Mouse (Mus musculus) E14TG2a.4 (cell line): ENCODE results near the gene Vav1.
A peak's percentile ranks its signal among the peaks of the same experiment; 100 is the strongest.
"Not testable (repeated sequence)": the region's sequence is repeated elsewhere in the genome, so short reads cannot be mapped to it uniquely, and the experiment has no call there.

Source experiments
- H3K27me3 ChIP-seq: 2 replicates; pipeline ENCODE4 v1.6.1; 2014; ENCODE audit warnings: low read length, control low read depth; ENCODE audit not compliant: insufficient read depth
- H3K36me3 ChIP-seq: 2 replicates; pipeline ENCODE4 v1.6.1; 2014; ENCODE audit warnings: low read length, control low read depth; ENCODE audit not compliant: insufficient read depth
- H3K4me1 ChIP-seq: replicated peaks from 2 replicates; pipeline ENCODE4 v1.6.1; 2014; ENCODE audit warnings: low read depth, low read length, control low read depth
- H3K4me3 ChIP-seq: replicated peaks from 2 replicates; pipeline ENCODE4 v1.5.1; 2014; ENCODE audit warnings: mild to moderate bottlenecking, low read length
- H3K9me3 ChIP-seq: 2 replicates; pipeline ENCODE4 v1.6.1; 2014; ENCODE audit warnings: low read length, control low read depth
- CTCF ChIP-seq: conservative IDR thresholded peaks from 2 replicates; pipeline ENCODE4 v1.5.1; 2014; ENCODE audit warnings: low read length
- NANOG ChIP-seq: IDR thresholded peaks from 2 replicates; pipeline ENCODE4 v1.6.1; 2014; ENCODE audit warnings: borderline replicate concordance, low read length, mixed read lengths
- POU5F1 ChIP-seq: IDR thresholded peaks from 2 replicates; pipeline ENCODE4 v1.6.1; 2014; ENCODE audit warnings: low read length, borderline replicate concordance

Gene Vav1

DNA sequence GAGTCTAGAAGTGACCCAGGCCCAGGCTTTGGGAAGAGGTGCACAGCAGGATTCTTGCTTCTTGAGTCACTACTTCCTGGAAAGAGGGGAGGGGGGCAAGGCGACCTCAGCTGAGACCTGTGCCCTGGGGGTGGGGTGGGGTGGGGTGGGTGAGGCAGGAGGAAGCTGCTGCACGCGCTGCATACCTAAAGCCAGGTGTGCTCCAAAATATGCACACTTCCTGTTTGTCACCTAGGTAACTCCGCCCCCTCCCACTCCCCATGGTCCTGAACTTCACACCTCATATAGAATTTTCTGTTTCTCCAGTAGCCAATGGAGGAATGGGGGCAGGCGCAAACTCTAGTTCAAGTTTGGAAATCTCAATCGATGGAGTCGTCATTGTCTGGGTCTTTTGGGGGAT, 5.1 kb upstream of the Vav1 start:
- no peak for TF ChIP-seq NANOG
- TF ChIP-seq CTCF = no peak
- no peak for TF ChIP-seq POU5F1
- no peaks in the 10 kb centered on the region for H3K36me3 ChIP-seq
- H3K4me1 ChIP-seq = peaks cover 60% of the 10 kb centered on the region
- no peak overlapping the region for H3K4me3 ChIP-seq
- H3K27me3 ChIP-seq = peaks cover 40% of the 10 kb centered on the region
- peaks cover 4% of the 10 kb centered on the region; the same call in 1 of the 2 replicates for H3K9me3 ChIP-seq

GRCm38 (mm10) chr17:57274686-57275085, 4.2 kb upstream of the Vav1 start:
- Histone ChIP-seq H3K4me1 (peaks cover 68% of the 10 kb centered on the region), H3K9me3 (peaks cover 4% of the 10 kb centered on the region; the same call in 1 of the 2 replicates), H3K4me3 (peak overlapping the region; percentile 80), H3K36me3 (no peaks in the 10 kb centered on the region), H3K27me3 (peaks cover 47% of the 10 kb centered on the region)
- TF ChIP-seq CTCF (no peak), POU5F1 (no peak), NANOG (no peak)

- Histone ChIP-seq H3K4me3 (peak overlapping the region; percentile 80), H3K4me1 (peaks cover 70% of the 10 kb centered on the region), H3K27me3 (peaks cover 52% of the 10 kb centered on the region), H3K36me3 (no peaks in the 10 kb centered on the region), H3K9me3 (peaks cover 4% of the 10 kb centered on the region; the same call in 1 of the 2 replicates)
- no peak for TF ChIP-seq POU5F1
- TF ChIP-seq NANOG = no peak
- no peak for TF ChIP-seq CTCF
Measured at GRCm38 (mm10) chr17:57275111-57275996, 3.5 kb upstream of the Vav1 start.

- Histone ChIP-seq H3K4me1 (peaks cover 70% of the 10 kb centered on the region), H3K27me3 (peaks cover 59% of the 10 kb centered on the region), H3K4me3 (peak overlapping the region; percentile 80), H3K36me3 (no peaks in the 10 kb centered on the region), H3K9me3 (peaks cover 4% of the 10 kb centered on the region; the same call in 1 of the 2 replicates)
- TF ChIP-seq CTCF (no peak), POU5F1 (no peak), NANOG (no peak)
Measured at GRCm38 (mm10) chr17:57275997-57276351, 2.9 kb upstream of the Vav1 start.

GRCm38 (mm10) chr17:57276634-57277121, 2.2 kb upstream of the Vav1 start:
- 0 out of 2 replicates have a peak overlapping the region, but pooled peaks have one; percentile 80 for H3K4me3 ChIP-seq
- H3K9me3 ChIP-seq = no peaks in the 10 kb centered on the region
- peaks cover 64% of the 10 kb centered on the region for H3K27me3 ChIP-seq
- H3K36me3 ChIP-seq = no peaks in the 10 kb centered on the region
- H3K4me1 ChIP-seq = peaks cover 70% of the 10 kb centered on the region
- TF ChIP-seq CTCF (peak; percentile 99), POU5F1 (no peak)

DNA sequence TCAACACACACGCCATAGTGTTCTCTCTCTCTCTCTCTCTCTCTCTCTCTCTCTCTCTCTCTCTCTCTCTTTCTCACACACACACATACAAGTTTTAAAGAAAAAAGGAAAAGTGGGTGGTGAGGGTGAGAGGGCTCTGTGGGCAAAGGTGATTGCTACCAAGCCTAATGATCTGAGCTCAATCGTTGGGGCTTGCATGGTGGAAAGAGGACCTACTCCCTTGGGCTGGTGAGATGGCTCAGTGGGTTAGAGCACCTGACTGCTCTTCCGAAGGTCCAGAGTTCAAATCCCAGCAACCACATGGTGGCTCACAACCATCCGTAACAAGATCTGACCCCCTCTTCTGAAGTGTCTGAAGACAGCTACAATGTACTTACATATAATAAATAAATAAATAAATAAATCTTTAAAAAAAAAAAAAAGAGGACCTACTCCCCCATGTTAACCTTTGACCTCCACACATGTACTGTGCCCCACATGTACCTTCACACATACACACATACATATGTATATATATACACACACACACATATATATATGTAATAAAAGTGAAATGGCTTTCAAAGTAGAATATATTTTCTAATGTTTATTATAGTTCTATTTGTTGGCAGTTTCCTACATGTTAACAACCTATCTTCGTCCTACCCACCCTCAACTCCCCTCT, 1.2 kb upstream of the Vav1 start:
- H3K4me3 ChIP-seq, H3K9me3 ChIP-seq, H3K36me3 ChIP-seq: not testable (repeated sequence)
- H3K4me1 ChIP-seq = peaks cover 59% of the 10 kb centered on the region
- peaks cover 64% of the 10 kb centered on the region for H3K27me3 ChIP-seq

DNA sequence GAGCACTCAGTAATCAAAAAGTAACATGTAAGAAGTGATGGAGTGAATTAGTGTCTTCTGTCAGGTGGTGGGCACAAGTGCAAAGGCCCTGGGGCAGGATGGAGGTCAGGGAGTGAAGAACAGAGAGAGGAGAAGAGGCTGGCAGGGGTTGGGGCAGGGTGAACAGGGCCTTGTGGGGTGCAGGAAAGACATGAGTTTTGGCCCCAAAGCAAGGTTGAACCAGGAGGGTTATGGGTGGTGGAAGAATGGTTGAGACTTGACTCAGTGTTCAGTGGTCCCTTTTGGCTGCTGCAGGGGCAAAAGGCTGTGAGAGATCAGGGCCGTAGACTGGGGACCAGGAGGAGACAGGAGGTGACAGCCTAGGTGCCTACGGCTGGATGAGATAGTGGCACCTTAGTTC, 363 bp upstream of the Vav1 start:
- Histone ChIP-seq H3K9me3 (no peaks in the 10 kb centered on the region), H3K36me3 (no peaks in the 10 kb centered on the region), H3K4me1 (peaks cover 51% of the 10 kb centered on the region), H3K27me3 (peaks cover 67% of the 10 kb centered on the region), H3K4me3 (0 out of 2 replicates have a peak overlapping the region, but pooled peaks have one; percentile 71)
- no peak for TF ChIP-seq POU5F1
- TF ChIP-seq NANOG = no peak
- no peak for TF ChIP-seq CTCF

DNA sequence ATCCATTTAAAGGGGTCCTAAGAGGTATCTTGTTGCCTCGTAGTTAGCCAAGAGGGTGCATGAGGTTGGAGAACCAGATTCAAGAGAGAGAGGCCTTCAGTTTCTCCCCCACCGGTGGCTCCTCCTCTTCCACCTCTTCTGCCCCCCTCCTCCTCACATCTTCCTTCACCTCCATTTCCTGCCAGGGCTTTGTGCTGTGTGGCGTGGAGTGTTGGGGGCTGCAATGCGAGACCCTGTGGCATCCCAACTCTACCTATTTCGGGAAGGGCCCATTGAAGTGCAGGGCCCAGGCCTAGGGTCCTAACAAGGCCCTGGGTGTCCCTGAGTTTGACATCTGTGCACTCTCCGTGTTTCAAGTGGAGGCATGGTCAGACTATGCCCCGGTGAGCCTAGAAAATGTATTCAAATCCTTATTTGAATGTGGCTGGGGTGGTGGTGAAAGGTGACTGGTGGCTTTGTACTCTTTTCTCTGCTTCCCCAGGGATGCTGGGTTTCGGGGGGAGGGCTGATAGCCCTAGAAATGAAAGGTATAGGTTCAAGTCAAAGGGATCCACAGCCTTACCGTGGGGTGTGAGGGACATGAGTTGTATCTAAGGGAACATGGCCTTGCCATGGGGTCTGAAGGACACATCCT, 808 bp downstream of the Vav1 start:
- Histone ChIP-seq H3K9me3 (no peaks in the 10 kb centered on the region), H3K4me3 (peak overlapping the region; percentile 71; the same call in 1 of the 2 replicates), H3K4me1 (peaks cover 40% of the 10 kb centered on the region), H3K27me3 (peaks cover 65% of the 10 kb centered on the region), H3K36me3 (no peaks in the 10 kb centered on the region)
- TF ChIP-seq NANOG = no peak
- TF ChIP-seq POU5F1 = no peak
- TF ChIP-seq CTCF = no peak
